ENCODE assay signal across 12 mouse cellular contexts in the genomic region with DNA sequence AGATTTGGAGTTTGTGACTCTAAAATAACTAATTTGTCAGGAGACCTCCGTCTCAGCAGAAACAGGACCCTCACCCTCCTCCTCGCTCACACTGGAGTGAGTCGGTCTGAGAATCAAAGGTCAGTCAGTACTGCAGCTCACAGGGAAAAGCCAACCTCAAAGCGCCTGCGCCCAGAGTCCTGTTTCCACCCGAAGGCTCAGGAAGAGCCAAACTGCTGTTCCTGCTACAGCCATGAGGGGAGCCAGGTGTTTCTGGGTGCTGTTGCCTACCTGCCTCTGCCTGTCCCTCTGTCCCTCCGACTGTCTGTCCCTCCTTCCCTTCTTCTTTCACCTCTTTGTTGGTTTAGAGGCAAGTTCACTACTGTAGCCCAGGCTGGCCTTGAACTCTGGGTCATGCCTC. TPM values are rescaled to one million over a fixed set of nuclear protein-coding genes. Genes with fewer than 3 reads are reported as not detected.
DNase-seq lines count a peak whose midpoint lies in the region; ATAC-seq lines count a peak whose summit lies in the region.
"Had no signal": no experiment of that assay in that cellular context is flagged by ENCODE, and none has a peak within 500 bp of the region (broad histone marks: within the 10 kb centered on the region; RNA-seq: fewer than 3 reads in every experiment).

No protein-coding gene starts in this region.

- no peak overlapping the region for H3K9ac ChIP-seq in forebrain, embryonic 13.5 days
- no peak overlapping the region for H3K9ac ChIP-seq in forebrain, embryonic 14.5 days (ENCODE audit: low read length)
- H3K9ac ChIP-seq in stomach, embryonic 15.5 days, result no peak overlapping the region

- H3K36me3 ChIP-seq in forebrain, embryonic 13.5 days (ENCODE audit: poor library complexity, severe bottlenecking), result no peaks in the 10 kb centered on the region
- H3K36me3 ChIP-seq in forebrain, embryonic 14.5 days (ENCODE audit: control insufficient read depth, insufficient read depth, low read length), result no peaks in the 10 kb centered on the region
- no peaks in the 10 kb centered on the region for H3K36me3 ChIP-seq in stomach, embryonic 15.5 days
- H3K36me3 ChIP-seq: heart, embryonic 15.5 days had no signal

- WGBS in forebrain, embryonic 13.5 days, result 19% methylated on average over 7 of the region's 7 CpGs
- 26% methylated on average over 7 of the region's 7 CpGs for WGBS in forebrain, embryonic 14.5 days
- WGBS in stomach, embryonic 15.5 days, result 30% methylated on average over 7 of the region's 7 CpGs

- peaks cover 11% of the 10 kb centered on the region for H3K4me1 ChIP-seq in forebrain, embryonic 13.5 days
- peaks cover 4% of the 10 kb centered on the region; the same call in 1 of the 2 replicates for H3K4me1 ChIP-seq in forebrain, embryonic 14.5 days (ENCODE audit: control insufficient read depth, insufficient read depth, low read length)
- H3K4me1 ChIP-seq in stomach, embryonic 15.5 days, result no peaks in the 10 kb centered on the region

- peaks cover 21% of the 10 kb centered on the region for H3K27me3 ChIP-seq in forebrain, embryonic 13.5 days
- H3K27me3 ChIP-seq in forebrain, embryonic 14.5 days (replicated peaks; ENCODE audit: control insufficient read depth, insufficient read depth, low read length), result no peaks in the 10 kb centered on the region; the same call in 1 of the 2 replicates
- no peaks in the 10 kb centered on the region for H3K27me3 ChIP-seq in stomach, embryonic 15.5 days (replicated peaks)

- H3K4me2 ChIP-seq in forebrain, embryonic 13.5 days, result peak overlapping the region; percentile 55; the same call in 1 of the 2 replicates
- H3K4me2 ChIP-seq in forebrain, embryonic 14.5 days (ENCODE audit: low read length), result no peak overlapping the region
- H3K4me2 ChIP-seq in stomach, embryonic 15.5 days, result peak overlapping the region; percentile 51; the same call in 1 of the 2 replicates

- no peak for DNase-seq in forebrain, embryonic 14.5 days (ENCODE audit: low spot score)
- peak; percentile 38 for DNase-seq in retina, embryonic 14.5 days (ENCODE audit: low spot score)
- DNase-seq in retina, postnatal 1 day, result no peak
- peak; percentile 53 for DNase-seq in kidney, postnatal 10 days
- no peak for DNase-seq in right cerebral cortex, postnatal 10 days (ENCODE audit: low spot score in 2 of 2)
- DNase-seq in cerebellum, postnatal 4 days (ENCODE audit: low spot score in 2 of 2), result no peak

- no peak for ATAC-seq in forebrain, embryonic 13.5 days
- no peak for ATAC-seq in forebrain, embryonic 14.5 days
- ATAC-seq in stomach, embryonic 15.5 days (ENCODE audit: insufficient read depth, low FRiP score, low read depth), result no peak

- H3K4me3 ChIP-seq in forebrain, embryonic 13.5 days, result no peak overlapping the region
- no peak overlapping the region for H3K4me3 ChIP-seq in forebrain, embryonic 14.5 days (ENCODE audit: low read depth, low read length)
- H3K4me3 ChIP-seq in stomach, embryonic 15.5 days (replicated peaks), result no peak overlapping the region

- H3K9me3 ChIP-seq in forebrain, embryonic 13.5 days (replicated peaks), result no peaks in the 10 kb centered on the region
- H3K9me3 ChIP-seq in forebrain, embryonic 14.5 days (replicated peaks; ENCODE audit: control insufficient read depth, low read length), result no peaks in the 10 kb centered on the region
- H3K9me3 ChIP-seq in stomach, embryonic 15.5 days, result no peaks in the 10 kb centered on the region
- H3K9me3 ChIP-seq: heart, embryonic 15.5 days had no signal

- no peak overlapping the region for H3K27ac ChIP-seq in forebrain, embryonic 13.5 days
- no peak overlapping the region for H3K27ac ChIP-seq in forebrain, embryonic 14.5 days (ENCODE audit: low read depth, low read length)
- H3K27ac ChIP-seq in stomach, embryonic 15.5 days, result no peak overlapping the region
- H3K27ac ChIP-seq: heart, embryonic 15.5 days had no signal

RNA-seq across cellular contexts. Expression of gene 4930539E08Rik, which starts 5.0 kb away (rescaled TPM):
- 0.15 and 0.25 TPM in 2 replicates for polyA plus RNA-seq in forebrain, embryonic 13.5 days (2015; fragmentation: Nextera tagmentation; extraction: Ambion mirVana)
- 0.50 and 0.62 TPM in 2 replicates for polyA plus RNA-seq in forebrain, embryonic 14.5 days (2014; fragmentation: Nextera tagmentation; extraction: Ambion mirVana)
- 0.71 and 0.81 TPM in 2 replicates for polyA plus RNA-seq in stomach, embryonic 15.5 days (2015; fragmentation: Nextera tagmentation; extraction: Ambion mirVana)

RNA-seq across cellular contexts. Expression of gene Pxt1, which starts 33.5 kb away (rescaled TPM):
- not detected in 2 replicates for polyA plus RNA-seq in forebrain, embryonic 13.5 days (2015; fragmentation: Nextera tagmentation; extraction: Ambion mirVana)
- polyA plus RNA-seq in forebrain, embryonic 14.5 days (2014; fragmentation: Nextera tagmentation; extraction: Ambion mirVana), result not detected in 2 replicates
- polyA plus RNA-seq in stomach, embryonic 15.5 days (2015; fragmentation: Nextera tagmentation; extraction: Ambion mirVana), result 0.17 TPM in 1 of 2 replicates, not detected in the other
- polyA plus RNA-seq: C2C12; heart, embryonic 15.5 days; midbrain, embryonic 14.5 days had no signal

RNA-seq across cellular contexts. Expression of gene Kctd20, which starts 41.6 kb away (rescaled TPM):
- 107 and 115 TPM in 2 replicates for polyA plus RNA-seq in forebrain, embryonic 13.5 days (2015; fragmentation: Nextera tagmentation; extraction: Ambion mirVana)
- polyA plus RNA-seq in forebrain, embryonic 14.5 days (2014; fragmentation: Nextera tagmentation; extraction: Ambion mirVana), result 84.4 and 99.1 TPM in 2 replicates
- polyA plus RNA-seq in stomach, embryonic 15.5 days (2015; fragmentation: Nextera tagmentation; extraction: Ambion mirVana), result 68.4 and 74.9 TPM in 2 replicates

RNA-seq across cellular contexts. Expression of gene Pnpla1, which starts 51.9 kb away (rescaled TPM):
- not detected in 2 replicates for polyA plus RNA-seq in forebrain, embryonic 13.5 days (2015; fragmentation: Nextera tagmentation; extraction: Ambion mirVana)
- polyA plus RNA-seq in forebrain, embryonic 14.5 days (2014; fragmentation: Nextera tagmentation; extraction: Ambion mirVana), result not detected in 2 replicates
- 0.32 and 0.50 TPM in 2 replicates for polyA plus RNA-seq in stomach, embryonic 15.5 days (2015; fragmentation: Nextera tagmentation; extraction: Ambion mirVana)
- polyA plus RNA-seq: C2C12; heart, embryonic 15.5 days; midbrain, embryonic 14.5 days; spleen, adult 2 months had no signal

Comparison
In these comparisons a context has a peak if more than half of its experiments do, and no peak if none do; other contexts are left out.
1. DNase-seq: peak in retina, embryonic 14.5 days (single experiment) and kidney, postnatal 10 days (single experiment); none in forebrain, embryonic 14.5 days (single experiment), retina, postnatal 1 day (single experiment), right cerebral cortex, postnatal 10 days (0 of 2) and cerebellum, postnatal 4 days (0 of 2).